Mouse (Mus musculus) thymus, adult 2 months (tissue): ENCODE measurements at regions not wholly inside any gene's neighbourhood (a gene's known extent, or its start where the extent isn't known, plus 50 kb on each side); places are given as distances from the start of the nearest gene placed in this dataset.

Source experiments
- DNase-seq: peaks from one replicate; pipeline ENCODE4 v3.0.0; 2021
- H3K27ac ChIP-seq: fragments of 200-500 bp; 2 replicates; pipeline ENCODE4 v1.5.1; 2012; ENCODE audit warnings: low read length, control low read depth; ENCODE audit not compliant: control insufficient read depth, insufficient read depth
- H3K27me3 ChIP-seq: fragments of 200-500 bp; 2 replicates; pipeline ENCODE4 v1.6.1; 2012; ENCODE audit warnings: mild to moderate bottlenecking, low read length, moderate library complexity, mixed read lengths; ENCODE audit not compliant: control insufficient read depth, insufficient read depth
- H3K36me3 ChIP-seq: fragments of 200-500 bp; 2 replicates; pipeline ENCODE4 v1.6.1; 2012; ENCODE audit warnings: mild to moderate bottlenecking, low read length, moderate library complexity; ENCODE audit not compliant: control insufficient read depth, insufficient read depth
- H3K4me1 ChIP-seq: fragments of 200-500 bp; replicated peaks from 2 replicates; pipeline ENCODE4 v1.6.1; 2012; ENCODE audit warnings: low read length; ENCODE audit not compliant: control insufficient read depth, insufficient read depth
- H3K4me3 ChIP-seq: fragments of 200-500 bp; 2 replicates; pipeline ENCODE4 v1.5.1; 2012; ENCODE audit warnings: mild to moderate bottlenecking, low read length, control low read depth, moderate library complexity; ENCODE audit not compliant: control insufficient read depth, insufficient read depth
- CTCF ChIP-seq: fragments of 200-500 bp; IDR thresholded peaks from 2 replicates; pipeline ENCODE4 v1.5.1; 2012; ENCODE audit warnings: mild to moderate bottlenecking, control low read depth, low read length, moderate library complexity, borderline replicate concordance; ENCODE audit not compliant: control insufficient read depth, poor library complexity, insufficient read depth; ENCODE audit errors: extremely low read depth
- POLR2A ChIP-seq: fragments of 200-500 bp; IDR thresholded peaks from 2 replicates; pipeline ENCODE4 v1.6.1; 2012; ENCODE audit warnings: mild to moderate bottlenecking, low read length, control low read depth, moderate library complexity; ENCODE audit not compliant: control insufficient read depth, poor library complexity, insufficient read depth; ENCODE audit errors: extremely low read depth
- WGBS: fragments of 180-500 bp; shearing (Covaris S2); methylation state at CpG from one replicate; pipeline ENCODE4 v1.1.7; 2018; 5-methylcytosine and 5-hydroxymethylcytosine counted together

GRCm38 (mm10) chr16:9135377-9135776, 305.5 kb downstream of the 1810013L24Rik start:
- Histone ChIP-seq H3K27ac (no peak overlapping the region), H3K36me3 (no peaks in the 10 kb centered on the region), H3K4me3 (no peak overlapping the region), H3K4me1 (no peaks in the 10 kb centered on the region), H3K27me3 (no peaks in the 10 kb centered on the region)
- no peak for DNase-seq
- WGBS, result 83% methylated on average over 8 of the region's 8 CpGs
- TF ChIP-seq POLR2A, result no peak
- TF ChIP-seq CTCF, result no peak

- no peak for DNase-seq
- Histone ChIP-seq H3K4me3 (no peak overlapping the region), H3K27ac (no peak overlapping the region), H3K4me1 (no peaks in the 10 kb centered on the region), H3K27me3 (no peaks in the 10 kb centered on the region), H3K36me3 (no peaks in the 10 kb centered on the region)
- TF ChIP-seq POLR2A (no peak), CTCF (no peak)
- 84% methylated on average over 8 of the region's 8 CpGs for WGBS
Measured at GRCm38 (mm10) chr16:9138552-9139224, 308.8 kb downstream of the 1810013L24Rik start.

- Histone ChIP-seq H3K4me3 (no peak overlapping the region), H3K36me3 (no peaks in the 10 kb centered on the region), H3K27ac (no peak overlapping the region), H3K4me1 (no peaks in the 10 kb centered on the region), H3K27me3 (no peaks in the 10 kb centered on the region)
- DNase-seq, result no peak
- TF ChIP-seq CTCF (no peak), POLR2A (no peak)
- 83% methylated on average over 3 of the region's 3 CpGs for WGBS
Measured at GRCm38 (mm10) chr16:9139405-9139804, 309.5 kb downstream of the 1810013L24Rik start.

GRCm38 (mm10) chr16:9149209-9150135, 319.6 kb downstream of the 1810013L24Rik start:
- Histone ChIP-seq H3K27me3 (no peaks in the 10 kb centered on the region), H3K36me3 (no peaks in the 10 kb centered on the region), H3K4me1 (no peaks in the 10 kb centered on the region), H3K4me3 (no peak overlapping the region), H3K27ac (no peak overlapping the region)
- DNase-seq, result no peak
- TF ChIP-seq POLR2A, result no peak
- TF ChIP-seq CTCF, result no peak
- WGBS, result 56% methylated on average over 8 of the region's 8 CpGs

- Histone ChIP-seq H3K27me3 (no peaks in the 10 kb centered on the region), H3K27ac (no peak overlapping the region), H3K36me3 (no peaks in the 10 kb centered on the region), H3K4me3 (no peak overlapping the region), H3K4me1 (no peaks in the 10 kb centered on the region)
- no peak for DNase-seq
- no peak for TF ChIP-seq CTCF
- no peak for TF ChIP-seq POLR2A
- 80% methylated on average over 4 of the region's 4 CpGs for WGBS
Measured at GRCm38 (mm10) chr16:9151936-9152335, 322.0 kb downstream of the 1810013L24Rik start.

- Histone ChIP-seq H3K4me3 (no peak overlapping the region), H3K4me1 (no peaks in the 10 kb centered on the region), H3K36me3 (no peaks in the 10 kb centered on the region), H3K27ac (no peak overlapping the region), H3K27me3 (no peaks in the 10 kb centered on the region)
- no peak for TF ChIP-seq POLR2A
- no peak for TF ChIP-seq CTCF
- WGBS, result 83% methylated on average over 4 of the region's 4 CpGs
- no peak for DNase-seq
Measured at GRCm38 (mm10) chr16:9153501-9153900, 323.6 kb downstream of the 1810013L24Rik start.
